Mouse (Mus musculus) CH12.LX (cell line): ENCODE data around the gene Gp5. TPM values are rescaled to one million over a fixed set of nuclear protein-coding genes. Genes with fewer than 3 reads are reported as not detected.

ENCODE experiments used
- DNase-seq: peaks from one replicate; pipeline ENCODE4 v3.0.0-alpha.2; 2013; ENCODE audit errors: extremely low read depth
- H3K27ac ChIP-seq: 2 replicates; pipeline ENCODE4 v1.5.1; 2012; ENCODE audit warnings: low read depth, mild to moderate bottlenecking, control low read depth, moderate library complexity; ENCODE audit not compliant: insufficient read depth
- H3K27me3 ChIP-seq: replicated peaks from 2 replicates; pipeline ENCODE3; 2012; ENCODE audit warnings: inconsistent platforms
- H3K36me3 ChIP-seq, 2 experiments: replicated peaks in 1 of 2; 2 replicates each; pipeline versions ENCODE3 to v1.6.1; 2012; ENCODE audit warnings: inconsistent platforms in 1 of 2, low read length in 1 of 2, mild to moderate bottlenecking in 1 of 2, mixed read lengths in 1 of 2, moderate library complexity in 1 of 2; ENCODE audit not compliant: control insufficient read depth in 1 of 2, insufficient read depth in 1 of 2
- H3K4me1 ChIP-seq, 2 experiments: 2 replicates each; pipeline ENCODE4 v1.6.1; 2012; ENCODE audit warnings: inconsistent platforms in 1 of 2, moderate library complexity in 1 of 2; ENCODE audit not compliant: insufficient read depth in 2 of 2, control insufficient read depth in 1 of 2
- H3K4me2 ChIP-seq: 2 replicates; pipeline ENCODE4 v1.6.1; 2012; ENCODE audit warnings: low read depth, mild to moderate bottlenecking, control low read depth; ENCODE audit not compliant: poor library complexity, insufficient read depth, severe bottlenecking
- H3K4me3 ChIP-seq, 3 experiments: fragments of 150-350 bp in 1 of 3; sonication (generic) in 1 of 3; replicated peaks in 1 of 3; 2 replicates each; pipeline versions ENCODE3 to v1.5.1; 2011 to 2012; ENCODE audit warnings: low read depth in 2 of 3, low read length in 2 of 3, mild to moderate bottlenecking in 2 of 3, moderate library complexity in 2 of 3, control low read depth in 1 of 3, improper control_type of control experiment in 1 of 3, inconsistent platforms in 1 of 3, mixed read lengths in 1 of 3; ENCODE audit not compliant: poor library complexity in 1 of 3
- H3K79me2 ChIP-seq: replicated peaks from 2 replicates; pipeline ENCODE4 v1.6.1; 2012; ENCODE audit warnings: mild to moderate bottlenecking, moderate library complexity; ENCODE audit not compliant: control insufficient read depth, poor library complexity, insufficient read depth, severe bottlenecking; ENCODE audit errors: extremely low read depth
- H3K9ac ChIP-seq: 2 replicates; pipeline ENCODE4 v1.6.1; 2012; ENCODE audit warnings: low read depth, mild to moderate bottlenecking, control low read depth, moderate library complexity; ENCODE audit not compliant: insufficient read depth
- H3K9me3 ChIP-seq: replicated peaks from 2 replicates; pipeline ENCODE3; 2012; ENCODE audit warnings: low read length, inconsistent platforms, mixed read lengths
- CHD1 ChIP-seq: IDR thresholded peaks from 2 replicates; pipeline ENCODE4 v1.6.1; 2012; ENCODE audit warnings: low read depth, low read length, improper control_type of control experiment, inconsistent platforms
- CHD2 ChIP-seq: IDR thresholded peaks from 2 replicates; pipeline ENCODE4 v1.6.1; 2011; ENCODE audit warnings: low read length, improper control_type of control experiment
- CTCF ChIP-seq, 2 experiments: IDR thresholded peaks in 1 of 2; conservative IDR thresholded peaks in 1 of 2; 2 replicates each; pipeline ENCODE4 v1.5.1; 2011 to 2012; ENCODE audit warnings: low read depth in 2 of 2, low read length in 2 of 2, improper control_type of control experiment in 1 of 2, inconsistent platforms in 1 of 2, mild to moderate bottlenecking in 1 of 2, moderate library complexity in 1 of 2
- E2F4 ChIP-seq: IDR thresholded peaks from 2 replicates; pipeline ENCODE4 v1.6.1; 2011; ENCODE audit warnings: low read depth, low read length, improper control_type of control experiment; ENCODE audit not compliant: insufficient replicate concordance
- EP300 ChIP-seq: IDR thresholded peaks from 2 replicates; pipeline ENCODE4 v1.6.1; 2011; ENCODE audit warnings: low read length, improper control_type of control experiment
- GABPA ChIP-seq: IDR thresholded peaks from 2 replicates; pipeline ENCODE4 v1.6.1; 2012; ENCODE audit warnings: low read depth, low read length, improper control_type of control experiment, inconsistent platforms; ENCODE audit not compliant: insufficient replicate concordance
- HCFC1 ChIP-seq: IDR thresholded peaks from 2 replicates; pipeline ENCODE4 v1.6.1; 2012; ENCODE audit warnings: low read depth, mild to moderate bottlenecking, inconsistent platforms, low read length, improper control_type of control experiment
- JUND ChIP-seq: conservative IDR thresholded peaks from 2 replicates; pipeline ENCODE4 v1.6.1; 2011; ENCODE audit warnings: low read depth, low read length, improper control_type of control experiment
- KAT2A ChIP-seq: IDR thresholded peaks from 2 replicates; pipeline ENCODE4 v1.6.1; 2012; ENCODE audit warnings: low read length, improper control_type of control experiment, inconsistent platforms; ENCODE audit not compliant: insufficient replicate concordance
- MEF2A ChIP-seq: IDR thresholded peaks from 2 replicates; pipeline ENCODE4 v1.6.1; 2014; ENCODE audit warnings: low read depth, mild to moderate bottlenecking, inconsistent platforms, low read length, improper control_type of control experiment, borderline replicate concordance
- MYC ChIP-seq: IDR thresholded peaks from 2 replicates; pipeline ENCODE4 v1.6.1; 2011; ENCODE audit warnings: low read depth, mild to moderate bottlenecking, improper control_type of control experiment, low read length
- PAX5 ChIP-seq: IDR thresholded peaks from 2 replicates; pipeline ENCODE4 v1.6.1; 2012; ENCODE audit warnings: low read length, inconsistent platforms, mixed read lengths
- POLR2A ChIP-seq: IDR thresholded peaks from 2 replicates; pipeline ENCODE4 v1.6.1; 2011; ENCODE audit warnings: low read depth, mild to moderate bottlenecking, improper control_type of control experiment, low read length
- RAD21 ChIP-seq: IDR thresholded peaks from 2 replicates; pipeline ENCODE4 v1.6.1; 2011; ENCODE audit warnings: low read depth, mild to moderate bottlenecking, low read length, improper control_type of control experiment, moderate library complexity
- RCOR1 ChIP-seq: conservative IDR thresholded peaks from 2 replicates; pipeline ENCODE4 v1.6.1; 2012; ENCODE audit warnings: low read depth, mild to moderate bottlenecking, inconsistent platforms, low read length, improper control_type of control experiment
- TCF12 ChIP-seq: IDR thresholded peaks from 2 replicates; pipeline ENCODE4 v1.6.1; 2014; ENCODE audit warnings: low read depth, mild to moderate bottlenecking, inconsistent platforms, low read length, improper control_type of control experiment
- USF1 ChIP-seq: IDR thresholded peaks from 2 replicates; pipeline ENCODE4 v1.6.1; 2014; ENCODE audit warnings: low read depth, mild to moderate bottlenecking, inconsistent platforms, low read length, improper control_type of control experiment
- USF2 ChIP-seq: conservative IDR thresholded peaks from 2 replicates; pipeline ENCODE4 v1.6.1; 2011; ENCODE audit warnings: low read depth, low read length, improper control_type of control experiment
- ZKSCAN1 ChIP-seq: IDR thresholded peaks from 2 replicates; pipeline ENCODE4 v1.6.1; 2012; ENCODE audit warnings: low read depth, inconsistent platforms, low read length, improper control_type of control experiment, borderline replicate concordance
- ZMIZ1 ChIP-seq: IDR thresholded peaks from 2 replicates; pipeline ENCODE4 v1.6.1; 2012; ENCODE audit warnings: low read depth, mild to moderate bottlenecking, inconsistent platforms, low read length, improper control_type of control experiment
- dilution Hi-C: fragments of 300-500 bp; cut with MboI; formaldehyde crosslinking; loops from 2 replicates; pipeline ENCODE4 v1.14.3; 2020; ENCODE audit warnings: low sequenced_read_pairs; ENCODE audit not compliant: extremely low pct_unique_long_range_greater_than_20kb, extremely low pct_ligation_motif_present
- in situ Hi-C: fragments of 300-500 bp; cut with MboI; formaldehyde crosslinking; loops from 3 replicates; pipeline ENCODE4 v1.14.3; 2019; ENCODE audit warnings: low sequenced_read_pairs, low pct_ligation_motif_present, low pct_unique_long_range_greater_than_20kb, mixed read lengths
- polyA plus RNA-seq: library from polyadenylated mRNA; unstranded; fragments of >175 nt; gene quantifications from 2 replicates; pipeline ENCODE4 v1.2.1, GENCODE M21; 2012; ENCODE audit warnings: low read depth; ENCODE audit not compliant: insufficient read length
- total RNA-seq, 2 experiments: library from RNA; depleted of rRNA; stranded (reverse); fragments of 300-350 nt in 1 of 2; fragments of >200 nt in 1 of 2; gene quantifications; 2 replicates each; pipeline ENCODE4 v1.2.3; 2012 to 2014

Gene Gp5
- total and polyA plus RNA-seq, 3 experiments, result 0.25 TPM; not detected in 2

- no peak for DNase-seq
- Histone ChIP-seq H3K27me3 (no peaks in the 10 kb centered on the region), H3K9me3 (peaks cover 7% of the 10 kb centered on the region), H3K79me2 (no peaks in the 10 kb centered on the region), H3K4me2 (no peak overlapping the region), H3K9ac (no peak overlapping the region), H3K27ac (no peak overlapping the region), H3K4me1 (peaks cover 4 to 16% of the 10 kb centered on the region in 2 experiments), H3K4me3 (no peak overlapping the region), H3K36me3 (peaks cover 2 to 17% of the 10 kb centered on the region in 2 experiments)
- TF ChIP-seq CHD1, result no peak
- TF ChIP-seq JUND, result no peak
- TF ChIP-seq CHD2, result no peak
- dilution Hi-C loops, result no loop called here
- in situ Hi-C loops, result no loop called here
Measured at GRCm38 (mm10) chr16:30306102-30306501, 4.5 kb downstream of the Gp5 start.

GRCm38 (mm10) chr16:30304236-30304635 lies 6.3 kb downstream of the Gp5 start:
- Histone ChIP-seq H3K4me1 (peaks cover 4 to 16% of the 10 kb centered on the region in 2 experiments), H3K9ac (no peak overlapping the region), H3K27ac (no peak overlapping the region), H3K4me2 (no peak overlapping the region), H3K9me3 (peaks cover 7% of the 10 kb centered on the region), H3K27me3 (peaks cover 5% of the 10 kb centered on the region), H3K4me3 (no peak overlapping the region), H3K36me3 (peaks cover 0 to 11% of the 10 kb centered on the region in 2 experiments), H3K79me2 (no peaks in the 10 kb centered on the region)
- peak; percentile 25 for DNase-seq
- dilution Hi-C loops (no loop called here), in situ Hi-C loops (loop anchor here (5.0 kb wide), 1 partner anchor 37 kb away; the partner anchor contains the start of gene Cpn2)
- TF ChIP-seq RAD21, result no peak
- 0 out of 2 replicates have a peak, but pooled peaks have one; percentile 9 for TF ChIP-seq MEF2A
- TF ChIP-seq CTCF (conservative IDR thresholded peaks at IDR 0.05 in 1 of 2, IDR thresholded peaks at IDR 0.05 in 1 of 2; ENCODE audit: low read depth in 2 of 2, low read length in 2 of 2), result no peak
- TF ChIP-seq MYC, result no peak
- TF ChIP-seq POLR2A, result no peak
- TF ChIP-seq, all 38 proteins: peak for 1

- DNase-seq, result no peak
- H3K27me3 ChIP-seq, result peaks cover 5% of the 10 kb centered on the region
- dilution Hi-C loops, result no loop called here
- no peak overlapping the region for H3K9ac ChIP-seq
- peaks cover under 1% of the 10 kb centered on the region for H3K9me3 ChIP-seq
- no peak overlapping the region for H3K27ac ChIP-seq
- H3K79me2 ChIP-seq, result no peaks in the 10 kb centered on the region
- H3K4me3 ChIP-seq, result no peak overlapping the region
- TF ChIP-seq KAT2A (no peak), EP300 (no peak), USF2 (no peak), TCF12 (no peak), RCOR1 (no peak), CHD2 (no peak), E2F4 (no peak), ZKSCAN1 (no peak), PAX5 (no peak), ZMIZ1 (no peak), GABPA (no peak), USF1 (no peak), HCFC1 (no peak)
- H3K4me2 ChIP-seq, result no peak overlapping the region
- in situ Hi-C loops, result loop anchor here (5.0 kb wide), 1 partner anchor 36 kb away; the partner anchor contains the start of gene Cpn2
- H3K4me1 ChIP-seq, result peaks cover 4 to 16% of the 10 kb centered on the region in 2 experiments
- H3K36me3 ChIP-seq, result peaks cover 0 to 2% of the 10 kb centered on the region in 2 experiments
Measured at GRCm38 (mm10) chr16:30303411-30303810, 7.2 kb downstream of the Gp5 start.
